ENCODE assay signal across 26 mouse cellular contexts in the genomic region with DNA sequence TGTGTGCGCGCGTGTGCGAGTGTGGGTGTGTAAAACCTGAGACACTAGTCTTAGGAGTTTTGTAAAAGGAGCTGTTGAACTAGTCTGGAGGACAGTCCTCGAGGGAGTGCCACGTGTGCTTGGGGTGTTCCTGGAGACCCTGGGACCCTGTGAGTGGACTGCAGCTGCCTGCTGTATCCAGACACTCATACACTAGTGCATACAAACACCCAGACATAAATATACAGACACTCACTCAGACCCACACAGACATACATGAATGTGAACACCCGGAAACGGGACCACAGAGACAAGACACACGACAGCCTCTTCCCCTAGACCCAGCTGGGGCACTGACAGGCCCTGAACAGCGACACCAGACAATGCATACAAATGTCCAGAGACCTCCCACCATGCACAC. TPM values are rescaled to one million over a fixed set of nuclear protein-coding genes. Genes with fewer than 3 reads are reported as not detected.
DNase-seq lines count a peak whose midpoint lies in the region; ATAC-seq and TF ChIP-seq lines count a peak whose summit lies in the region.
"Had no signal": no experiment of that assay in that cellular context is flagged by ENCODE, and none has a peak within 500 bp of the region (broad histone marks: within the 10 kb centered on the region; RNA-seq: fewer than 3 reads in every experiment).

No protein-coding gene starts in this region.

- H3K4me1 ChIP-seq in heart, embryonic 13.5 days: peaks cover 45% of the 10 kb centered on the region
- peaks cover 5% of the 10 kb centered on the region; the same call in 1 of the 2 replicates for H3K4me1 ChIP-seq in lung, embryonic 14.5 days (ENCODE audit: insufficient read depth)
- H3K4me1 ChIP-seq in embryonic facial prominence, embryonic 15.5 days: peaks cover 52% of the 10 kb centered on the region
- H3K4me1 ChIP-seq in cerebellum, adult 2 months (ENCODE audit: control insufficient read depth, insufficient read depth, low read length): peaks cover 12% of the 10 kb centered on the region
- H3K4me1 ChIP-seq: liver, embryonic 12.5 days; midbrain, embryonic 12.5 days; neural tube, embryonic 12.5 days had no signal

- peak overlapping the region; percentile 86 for H3K9ac ChIP-seq in heart, embryonic 13.5 days
- H3K9ac ChIP-seq in lung, embryonic 14.5 days: no peak overlapping the region
- no peak overlapping the region for H3K9ac ChIP-seq in embryonic facial prominence, embryonic 15.5 days
- H3K9ac ChIP-seq: forebrain, postnatal 0 days; hindbrain, embryonic 14.5 days; liver, embryonic 12.5 days; midbrain, embryonic 12.5 days; neural tube, embryonic 12.5 days had no signal

- TF ChIP-seq POLR2A in cerebellum, adult 2 months (IDR thresholded peaks at IDR 0.05; ENCODE audit: borderline replicate concordance, insufficient read depth, low read length): no peak

- peak overlapping the region; percentile 62 for H3K4me3 ChIP-seq in heart, embryonic 13.5 days
- no peak overlapping the region for H3K4me3 ChIP-seq in lung, embryonic 14.5 days (ENCODE audit: low read depth, low read length)
- no peak overlapping the region for H3K4me3 ChIP-seq in embryonic facial prominence, embryonic 15.5 days (replicated peaks)
- no peak overlapping the region for H3K4me3 ChIP-seq in cerebellum, adult 2 months (replicated peaks; ENCODE audit: insufficient read depth, low read depth, low read length)
- H3K4me3 ChIP-seq: left cerebral cortex, adult 2 months; liver, embryonic 12.5 days; midbrain, embryonic 12.5 days; neural tube, embryonic 12.5 days had no signal

- H3K4me2 ChIP-seq in heart, embryonic 13.5 days: peak overlapping the region; percentile 63
- H3K4me2 ChIP-seq in lung, embryonic 14.5 days: no peak overlapping the region
- no peak overlapping the region for H3K4me2 ChIP-seq in embryonic facial prominence, embryonic 15.5 days (replicated peaks)
- H3K4me2 ChIP-seq: hindbrain, embryonic 14.5 days; liver, embryonic 12.5 days; midbrain, embryonic 12.5 days; neural tube, embryonic 12.5 days had no signal

- no peak for ATAC-seq in heart, embryonic 13.5 days (ENCODE audit: extremely low read depth, insufficient number of reproducible peaks, low FRiP score, low TSS enrichment)
- ATAC-seq in lung, embryonic 14.5 days (ENCODE audit: insufficient read depth): peak; percentile 91
- ATAC-seq in embryonic facial prominence, embryonic 15.5 days (ENCODE audit: insufficient number of reproducible peaks, low FRiP score, low TSS enrichment, low read depth): no peak
- ATAC-seq: forebrain, postnatal 0 days; liver, embryonic 12.5 days had no signal

- WGBS in heart, embryonic 13.5 days: 67% methylated on average over 10 of the region's 10 CpGs
- WGBS in lung, embryonic 14.5 days: 54% methylated on average over 10 of the region's 10 CpGs
- WGBS in embryonic facial prominence, embryonic 15.5 days: 70% methylated on average over 10 of the region's 10 CpGs
- 86% methylated on average over 10 of the region's 10 CpGs for WGBS in cerebellum, adult 2 months

- DNase-seq in heart, postnatal 4 days: no peak
- DNase-seq in lung, embryonic 14.5 days: peak; percentile 89
- no peak for DNase-seq in lung, postnatal 14 days
- DNase-seq in lung, postnatal 36 days: peak; percentile 36
- no peak for DNase-seq in cerebellum, adult 2 months
- DNase-seq: cerebellum, adult 8-10 months; forebrain, postnatal 0 days; kidney, postnatal 36 days; left cerebral cortex, postnatal 4 days; right cerebral cortex, postnatal 4 days; thymus, adult 2 months had no signal

- H3K36me3 ChIP-seq in heart, embryonic 13.5 days: peaks cover 17% of the 10 kb centered on the region
- H3K36me3 ChIP-seq in lung, embryonic 14.5 days (ENCODE audit: insufficient read depth): no peaks in the 10 kb centered on the region
- no peaks in the 10 kb centered on the region for H3K36me3 ChIP-seq in embryonic facial prominence, embryonic 15.5 days
- H3K36me3 ChIP-seq: liver, embryonic 12.5 days; midbrain, embryonic 12.5 days; neural tube, embryonic 12.5 days had no signal

- no peaks in the 10 kb centered on the region for H3K9me3 ChIP-seq in heart, embryonic 13.5 days
- H3K9me3 ChIP-seq in lung, embryonic 14.5 days (ENCODE audit: low read depth, low read length): no peaks in the 10 kb centered on the region
- H3K9me3 ChIP-seq in embryonic facial prominence, embryonic 15.5 days (replicated peaks): no peaks in the 10 kb centered on the region
- H3K9me3 ChIP-seq: liver, embryonic 12.5 days; midbrain, embryonic 12.5 days; neural tube, embryonic 12.5 days had no signal

- peak overlapping the region; percentile 85 for H3K27ac ChIP-seq in heart, embryonic 13.5 days (replicated peaks)
- peak overlapping the region; percentile 72 for H3K27ac ChIP-seq in lung, embryonic 14.5 days (ENCODE audit: low read depth)
- H3K27ac ChIP-seq in embryonic facial prominence, embryonic 15.5 days (replicated peaks): peak overlapping the region; percentile 80; the same call in 1 of the 2 replicates
- H3K27ac ChIP-seq in cerebellum, adult 2 months (ENCODE audit: insufficient read depth, low read length): no peak overlapping the region
- H3K27ac ChIP-seq: hindbrain, embryonic 14.5 days; left cerebral cortex, adult 2 months; liver, embryonic 12.5 days; midbrain, embryonic 12.5 days; neural tube, embryonic 12.5 days had no signal

- TF ChIP-seq CTCF in lung, embryonic 14.5 days (IDR thresholded peaks at IDR 0.05; ENCODE audit: low read depth): no peak
- no peak for TF ChIP-seq CTCF in cerebellum, adult 2 months (IDR thresholded peaks at IDR 0.05; ENCODE audit: borderline replicate concordance, insufficient read depth, low read depth, low read length)

- H3K27me3 ChIP-seq in heart, embryonic 13.5 days (replicated peaks): no peaks in the 10 kb centered on the region
- no peaks in the 10 kb centered on the region for H3K27me3 ChIP-seq in lung, embryonic 14.5 days (ENCODE audit: insufficient read depth, low read length)
- no peaks in the 10 kb centered on the region for H3K27me3 ChIP-seq in embryonic facial prominence, embryonic 15.5 days
- no peaks in the 10 kb centered on the region for H3K27me3 ChIP-seq in cerebellum, adult 2 months (ENCODE audit: control insufficient read depth, insufficient read depth, low read length)

RNA-seq across cellular contexts. Expression of a gene that starts 15.8 kb away (rescaled TPM):
- 31.2 and 33.3 TPM in 2 replicates for polyA plus RNA-seq in heart, embryonic 13.5 days (2015; fragmentation: Nextera tagmentation; extraction: Ambion mirVana)
- 10 to 100 TPM; 16.4 to 19.3 TPM for total RNA-seq in heart, postnatal 4 days (2021)
- 88.6 and 97.8 TPM in 2 replicates for polyA plus RNA-seq in lung, embryonic 14.5 days (2014; fragmentation: Nextera tagmentation; extraction: Ambion mirVana)
- polyA plus RNA-seq in embryonic facial prominence, embryonic 15.5 days (2015; fragmentation: Nextera tagmentation; extraction: Ambion mirVana): 133 and 145 TPM in 2 replicates
- polyA plus RNA-seq in cerebellum, adult 2 months (2012; rRNA removed): 12.5 and 12.9 TPM in 2 replicates

RNA-seq across cellular contexts. Expression of a gene that starts 21.1 kb away (rescaled TPM):
- polyA plus RNA-seq in heart, embryonic 13.5 days (2015; fragmentation: Nextera tagmentation; extraction: Ambion mirVana): 3,771 and 4,285 TPM in 2 replicates
- 1,000 to 10,000 TPM; 8,328 to 9,816 TPM for total RNA-seq in heart, postnatal 4 days (2021)
- 1.9 TPM in 2 replicates for polyA plus RNA-seq in lung, embryonic 14.5 days (2014; fragmentation: Nextera tagmentation; extraction: Ambion mirVana)
- polyA plus RNA-seq in embryonic facial prominence, embryonic 15.5 days (2015; fragmentation: Nextera tagmentation; extraction: Ambion mirVana): 7.5 and 8.5 TPM in 2 replicates
- polyA plus RNA-seq in cerebellum, adult 2 months (2012; rRNA removed): 0.43 and 0.51 TPM in 2 replicates
- total RNA-seq: common myeloid progenitor, adult 5-6 weeks; left cerebral cortex, adult 2 months had no signal
- polyA plus RNA-seq: urinary bladder, adult 2 months had no signal

RNA-seq across cellular contexts. Expression of a gene that starts 35.2 kb away (rescaled TPM):
- 0.11 TPM in 1 of 2 replicates, not detected in the other for polyA plus RNA-seq in heart, embryonic 13.5 days (2015; fragmentation: Nextera tagmentation; extraction: Ambion mirVana)
- not detected for total RNA-seq in heart, postnatal 4 days (2021)
- polyA plus RNA-seq in lung, embryonic 14.5 days (2014; fragmentation: Nextera tagmentation; extraction: Ambion mirVana): not detected in 2 replicates
- not detected in 2 replicates for polyA plus RNA-seq in embryonic facial prominence, embryonic 15.5 days (2015; fragmentation: Nextera tagmentation; extraction: Ambion mirVana)
- not detected in 2 replicates for polyA plus RNA-seq in cerebellum, adult 2 months (2012; rRNA removed)
- total RNA-seq: adrenal gland, adult 18-20 months; common myeloid progenitor, adult 5-6 weeks; forebrain, postnatal 0 days; left cerebral cortex, adult 2 months; left cerebral cortex, postnatal 4 days had no signal
- polyA plus RNA-seq: embryonic facial prominence, embryonic 11.5 days; forebrain, postnatal 0 days; hindbrain, embryonic 14.5 days; intestine, embryonic 14.5 days; kidney, embryonic 14.5 days; liver, embryonic 12.5 days; midbrain, embryonic 12.5 days; neural tube, embryonic 12.5 days; stomach, embryonic 16.5 days; thymus, adult 2 months; urinary bladder, adult 2 months had no signal

RNA-seq across cellular contexts. Expression of a gene that starts 51.0 kb away (rescaled TPM):
- polyA plus RNA-seq in heart, embryonic 13.5 days (2015; fragmentation: Nextera tagmentation; extraction: Ambion mirVana): not detected in 2 replicates
- total RNA-seq in heart, postnatal 4 days (2021): not detected
- not detected in 2 replicates for polyA plus RNA-seq in lung, embryonic 14.5 days (2014; fragmentation: Nextera tagmentation; extraction: Ambion mirVana)
- polyA plus RNA-seq in embryonic facial prominence, embryonic 15.5 days (2015; fragmentation: Nextera tagmentation; extraction: Ambion mirVana): not detected in 2 replicates
- not detected in 2 replicates for polyA plus RNA-seq in cerebellum, adult 2 months (2012; rRNA removed)
- total RNA-seq: adrenal gland, adult 18-20 months; common myeloid progenitor, adult 5-6 weeks; forebrain, postnatal 0 days; left cerebral cortex, adult 2 months; left cerebral cortex, postnatal 4 days had no signal
- polyA plus RNA-seq: embryonic facial prominence, embryonic 11.5 days; forebrain, postnatal 0 days; gonadal fat pad, adult 2 months; hindbrain, embryonic 14.5 days; intestine, embryonic 14.5 days; kidney, embryonic 14.5 days; liver, embryonic 12.5 days; midbrain, embryonic 12.5 days; neural tube, embryonic 12.5 days; stomach, embryonic 16.5 days; urinary bladder, adult 2 months had no signal

Comparison
In these comparisons a context has a peak if more than half of its experiments do, and no peak if none do; other contexts are left out.
1. DNase-seq: peak in lung, embryonic 14.5 days (single experiment) and lung, postnatal 36 days (single experiment); none in heart, postnatal 4 days (single experiment), lung, postnatal 14 days (single experiment) and cerebellum, adult 2 months (0 of 2).
2. RNA of a gene that starts 21.1 kb away (polyA plus RNA-seq): 3,771 to 4,285 TPM in heart, embryonic 13.5 days; 7.5 to 8.5 TPM in embryonic facial prominence, embryonic 15.5 days, 1.9 TPM in lung, embryonic 14.5 days and 0.43 to 0.51 TPM in cerebellum, adult 2 months; every median in the first group is over 100 times any median in the second.